Mouse (Mus musculus) left cerebral cortex, postnatal 10 days (tissue): ENCODE measurements around the gene Agap1. TPM values are rescaled to one million over a fixed set of nuclear protein-coding genes. Genes with fewer than 3 reads are reported as not detected.

Experiments
- DNase-seq, 2 experiments: peaks; one replicate each; pipeline ENCODE4 v3.0.0; 2021 to 2022; ENCODE audit warnings: low spot score in 2 of 2, mixed read lengths in 1 of 2; ENCODE audit errors: extremely low spot score in 1 of 2
- intact Hi-C: fragments of 180-260 bp; cut with DNase I; formaldehyde crosslinking; loops from one replicate; pipeline ENCODE4 v1.15.1; 2025
- total RNA-seq, 2 experiments: library from RNA; stranded (reverse); gene quantifications; 2 replicates each; pipeline ENCODE4 v1.2.3; 2021

Gene Agap1
- total RNA-seq, 2 experiments from 2014 or later: 300 to 303 TPM

DNA sequence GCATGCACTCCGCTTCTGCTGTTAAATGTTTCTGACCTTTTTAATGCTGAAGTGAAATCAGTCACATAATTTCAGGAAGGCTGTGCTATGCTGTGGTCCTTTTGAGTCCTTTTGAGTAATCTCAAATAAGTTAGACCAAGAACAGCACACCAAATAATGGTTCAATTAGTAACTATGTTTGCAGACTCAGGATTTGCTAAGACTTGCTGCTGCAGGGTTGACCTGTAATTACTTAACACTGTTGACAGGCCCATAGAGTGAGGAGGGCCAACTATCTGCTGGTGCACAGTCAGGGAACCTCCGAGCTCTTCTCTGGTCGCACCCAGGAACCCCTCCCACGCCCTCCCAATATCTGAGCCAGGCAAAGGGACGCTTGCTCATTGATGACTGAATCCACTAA lies 255.2 kb downstream of the Agap1 start:
- intact Hi-C loops: no loop called here
- DNase-seq: no peak

DNA sequence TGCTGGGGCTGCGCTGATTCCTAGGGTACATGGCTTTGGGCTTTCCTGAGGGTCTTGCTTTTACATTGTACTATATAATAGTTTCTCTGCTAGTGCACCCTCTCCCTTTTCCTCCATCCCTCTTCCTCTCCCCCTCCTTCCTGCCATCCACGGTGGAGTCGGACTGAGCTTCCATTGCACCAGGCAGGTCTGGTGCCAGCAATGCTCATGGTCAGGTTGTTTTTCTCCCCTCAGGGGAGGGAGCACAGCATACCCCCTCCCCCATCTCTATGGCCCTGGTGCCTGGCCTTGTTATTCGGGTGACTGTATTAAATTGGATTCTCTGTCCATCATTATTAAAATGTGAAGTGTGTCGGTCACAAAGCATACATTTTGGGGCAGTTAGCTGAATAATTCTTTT lies 259.1 kb downstream of the Agap1 start:
- intact Hi-C loops: no loop called here
- DNase-seq: no peak

DNA sequence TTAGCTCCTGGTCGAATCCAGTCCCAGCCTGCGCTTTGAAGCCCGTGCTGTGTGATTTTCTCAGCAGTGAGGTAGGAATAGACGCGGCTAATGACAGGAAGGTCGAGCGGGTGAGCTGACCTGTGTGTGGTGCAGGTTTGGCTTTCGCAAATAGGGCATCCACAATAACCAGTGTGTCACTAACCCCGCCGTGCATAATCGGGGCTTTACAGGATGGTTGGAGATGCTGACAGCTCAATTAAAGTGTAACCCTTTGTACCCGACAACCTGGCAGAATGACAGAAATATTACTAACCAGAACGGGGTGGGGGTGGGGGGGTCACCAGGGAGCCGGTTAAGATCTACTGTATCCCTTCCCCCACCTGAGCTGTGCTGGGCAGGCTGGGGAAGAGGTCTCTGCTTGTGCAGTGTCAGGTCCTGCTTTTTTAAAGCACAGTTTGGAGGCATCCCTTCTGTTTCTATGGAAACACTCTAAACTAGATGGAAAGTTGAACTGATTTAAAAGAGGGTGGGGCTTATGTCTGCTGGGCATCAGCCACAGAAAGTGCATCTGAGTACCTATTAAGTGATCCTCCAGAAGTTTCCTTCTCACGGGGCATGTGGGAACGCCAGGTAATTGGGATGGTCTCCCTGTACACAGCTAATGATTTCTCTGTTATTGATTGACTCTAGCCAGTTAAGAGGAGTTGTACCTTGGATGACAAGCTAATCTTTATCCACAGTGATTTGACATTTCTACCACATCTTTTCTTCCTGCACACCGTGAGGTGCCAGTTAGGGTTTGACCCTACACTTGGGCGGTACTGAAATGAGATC lies 259.8 kb downstream of the Agap1 start:
- no peak for DNase-seq
- intact Hi-C loops: no loop called here

GRCm38 (mm10) chr1:89716234-89716633 lies 261.6 kb downstream of the Agap1 start:
- DNase-seq: no peak
- intact Hi-C loops: no loop called here

DNA sequence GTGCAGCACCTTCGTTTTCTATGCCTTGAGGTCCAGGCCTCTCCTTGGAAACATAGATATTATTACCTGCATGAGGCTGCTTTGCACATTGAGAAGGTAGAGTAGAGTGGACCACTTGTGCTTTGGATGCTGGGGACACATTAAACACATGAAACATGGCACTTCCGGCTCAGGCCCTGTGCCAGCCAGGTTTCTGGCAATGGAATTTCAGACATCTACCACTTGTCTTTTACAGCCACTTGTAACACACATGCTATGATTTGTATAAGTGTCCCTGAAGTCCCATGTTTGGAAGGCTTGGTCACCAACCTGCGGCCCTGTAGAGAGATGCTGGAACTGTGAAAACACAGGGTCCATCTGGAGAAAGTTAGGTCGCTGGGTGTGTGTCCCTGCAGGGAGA lies 262.5 kb downstream of the Agap1 start:
- DNase-seq: no peak
- intact Hi-C loops: no loop called here

DNA sequence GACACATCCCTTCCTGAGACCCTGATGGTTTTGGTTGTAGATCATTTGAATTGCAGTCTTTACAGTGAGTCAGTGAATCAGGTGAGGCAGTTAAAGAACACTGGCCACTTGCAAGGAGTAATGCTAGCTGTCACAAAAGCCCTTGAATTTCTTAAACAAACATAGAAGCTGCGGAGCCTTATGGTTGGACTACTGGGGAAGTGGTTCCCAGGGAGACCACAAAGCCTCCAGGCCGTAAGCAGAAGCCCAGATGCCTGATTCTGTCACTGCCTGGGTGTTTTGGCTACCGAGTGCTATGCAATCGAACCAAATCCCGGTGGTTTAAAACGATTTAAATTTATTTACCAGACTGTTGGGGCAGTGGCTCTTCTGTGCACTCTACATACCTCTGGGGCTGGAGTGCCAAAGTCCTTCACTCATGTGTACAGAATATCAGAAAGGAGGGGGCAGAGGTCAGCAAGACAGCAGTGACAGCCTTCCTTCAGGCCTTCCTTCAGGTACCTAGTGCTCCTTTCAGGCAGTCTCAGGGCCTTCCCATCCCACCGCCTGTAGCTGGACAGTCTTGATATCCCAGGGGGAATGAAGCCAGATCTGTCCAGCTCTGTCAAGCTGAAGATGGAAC lies 264.3 kb downstream of the Agap1 start:
- DNase-seq: no peak
- intact Hi-C loops: no loop called here

GRCm38 (mm10) chr1:89724141-89724540 lies 269.5 kb downstream of the Agap1 start:
- no peak for DNase-seq
- intact Hi-C loops: no loop called here

GRCm38 (mm10) chr1:89724555-89724954 lies 269.9 kb downstream of the Agap1 start:
- intact Hi-C loops: no loop called here
- no peak for DNase-seq

DNA sequence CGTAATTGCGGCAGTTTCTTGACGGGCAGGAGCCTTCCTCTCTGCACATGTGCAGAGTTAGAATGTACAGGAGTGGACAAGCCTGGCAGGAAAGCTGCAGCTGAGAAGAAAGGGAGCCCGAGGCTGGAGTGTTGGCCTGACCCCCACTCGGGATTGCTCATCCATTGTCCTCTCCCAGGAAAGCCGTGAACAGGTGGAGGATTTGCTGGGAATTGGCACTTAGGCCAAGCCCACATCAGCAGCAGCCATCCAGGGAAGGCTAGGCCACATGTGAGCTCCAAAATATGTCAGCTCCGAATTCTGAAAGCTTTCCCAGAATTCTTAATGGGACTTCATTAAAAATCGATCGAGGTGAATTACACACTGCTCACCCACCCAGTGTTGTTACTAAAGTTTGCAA lies 270.4 kb downstream of the Agap1 start:
- intact Hi-C loops: no loop called here
- no peak for DNase-seq

GRCm38 (mm10) chr1:89728481-89728880 lies 273.9 kb downstream of the Agap1 start:
- intact Hi-C loops: no loop called here
- DNase-seq: no peak

DNA sequence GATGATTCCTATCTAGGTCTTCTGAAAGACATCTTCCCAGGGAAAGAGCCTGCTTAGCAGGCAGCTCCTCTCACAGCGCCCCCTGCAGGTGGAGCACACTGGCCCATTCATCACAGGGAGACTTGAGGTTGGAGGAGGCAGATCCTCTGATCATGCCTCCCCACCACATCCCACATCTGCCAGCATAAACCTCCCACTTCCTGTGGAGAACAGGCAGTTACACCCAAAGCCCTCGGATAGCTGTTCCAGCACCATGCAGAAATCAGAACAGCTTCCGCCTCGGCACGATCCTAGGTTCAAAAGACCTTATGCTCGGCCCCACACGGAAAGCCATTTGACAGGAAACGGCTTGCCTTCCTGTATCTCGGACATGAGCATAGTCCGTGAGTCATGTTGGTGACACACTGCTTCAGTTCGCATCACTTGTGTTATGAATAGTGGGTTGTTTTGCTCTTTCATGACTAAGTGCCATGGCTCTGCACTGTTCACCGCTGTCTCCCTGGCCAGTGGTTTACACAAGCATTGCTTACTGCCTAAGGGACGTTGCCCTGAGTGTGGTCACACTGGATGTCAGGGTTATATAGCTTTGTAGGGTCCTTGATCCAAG lies 276.1 kb downstream of the Agap1 start:
- DNase-seq: peak in 1 of 2 experiments; percentile 53
- intact Hi-C loops: no loop called here

- intact Hi-C loops: no loop called here
- no peak for DNase-seq
Observed at GRCm38 (mm10) chr1:89734368-89734767, 279.8 kb downstream of the Agap1 start.

- no peak for DNase-seq
- intact Hi-C loops: no loop called here
Observed at GRCm38 (mm10) chr1:89735146-89735545, 280.5 kb downstream of the Agap1 start.

DNA sequence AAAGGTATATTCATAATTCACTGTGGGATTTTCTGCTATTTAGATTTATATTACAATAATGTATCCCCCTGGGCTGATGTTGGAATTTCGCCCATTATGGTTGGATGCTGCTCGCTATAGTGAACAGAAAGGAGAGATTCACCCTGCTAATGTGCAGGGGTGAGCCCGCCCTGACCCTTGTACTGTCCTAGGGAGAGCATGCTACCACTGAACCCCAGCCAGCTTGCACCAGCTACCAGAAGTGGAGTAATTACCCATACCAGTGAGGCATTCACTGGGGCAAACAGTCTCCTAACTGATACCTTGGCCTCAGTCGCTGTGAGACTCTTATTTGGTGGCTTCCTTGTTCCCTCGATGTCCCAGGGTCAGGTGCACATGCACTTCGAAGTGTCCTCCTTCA lies 281.4 kb downstream of the Agap1 start:
- intact Hi-C loops: no loop called here
- no peak for DNase-seq

DNA sequence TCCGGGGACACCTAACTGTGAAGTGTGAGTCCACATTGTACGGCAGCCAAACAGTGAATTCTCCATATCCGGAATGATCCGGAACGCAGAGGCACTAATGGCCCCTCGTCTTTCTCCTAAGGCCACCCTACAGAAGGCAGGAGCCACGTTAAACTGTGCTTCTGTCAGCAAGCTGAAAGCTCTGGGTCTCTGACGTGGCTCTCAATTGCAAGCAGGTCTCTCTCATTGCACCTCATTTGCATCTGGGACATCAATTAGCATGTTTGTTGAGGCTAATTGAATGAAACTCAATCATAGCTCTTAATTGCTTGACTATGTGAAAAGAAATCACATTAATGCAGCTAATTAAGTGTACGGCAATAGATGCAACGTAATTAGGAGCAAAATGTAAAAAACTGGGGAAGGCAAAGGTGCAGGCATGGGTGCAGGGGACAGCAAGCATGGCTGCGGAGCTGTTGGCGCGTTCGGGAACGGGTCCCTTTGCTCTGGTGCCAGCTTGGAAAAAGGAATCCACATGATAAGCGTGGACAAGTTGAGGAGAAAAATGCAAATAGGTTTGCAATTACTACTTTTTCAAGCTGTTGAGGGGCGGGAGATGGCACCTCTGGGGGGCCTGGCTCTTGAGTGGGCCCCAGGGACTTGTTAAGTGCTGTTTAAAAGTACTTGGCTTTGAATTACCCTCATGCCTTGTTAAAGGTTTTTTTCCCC lies 284.6 kb downstream of the Agap1 start:
- DNase-seq: no peak
- intact Hi-C loops: no loop called here

DNA sequence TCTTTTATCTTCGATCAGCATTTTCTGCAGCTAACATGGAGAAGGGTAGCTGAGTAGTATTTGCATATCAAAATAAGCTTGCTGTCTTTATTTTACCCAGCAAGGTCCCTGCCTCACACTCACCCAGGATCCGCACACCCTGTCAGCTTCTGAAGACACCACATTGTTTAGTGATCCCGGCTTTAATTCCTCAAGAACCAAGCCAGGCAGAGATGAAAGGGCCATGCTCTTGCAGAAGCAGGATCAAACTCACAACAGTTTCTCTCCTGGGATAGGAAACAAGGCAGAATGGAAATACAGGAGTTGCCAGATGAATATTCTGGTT lies 285.1 kb downstream of the Agap1 start:
- intact Hi-C loops: no loop called here

DNA sequence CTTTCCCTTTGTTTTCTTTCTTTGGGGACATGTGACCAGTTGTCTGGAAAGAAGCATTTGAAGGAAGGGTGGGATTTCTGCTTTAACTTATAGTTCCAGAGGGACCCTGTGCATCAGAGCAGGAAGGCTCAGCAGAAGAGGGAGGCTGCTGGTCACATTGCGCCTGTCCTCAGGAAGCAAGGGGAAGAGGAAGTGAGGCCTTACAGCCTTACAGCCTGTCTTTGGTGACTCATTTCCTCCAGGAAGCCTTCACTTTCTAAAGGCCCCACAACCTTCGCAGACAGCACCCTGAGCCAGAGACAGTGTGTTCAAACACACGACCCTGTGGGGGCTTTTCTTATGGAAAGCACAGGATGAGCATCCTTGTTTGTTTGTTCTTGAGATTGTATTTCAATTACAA lies 287.8 kb downstream of the Agap1 start:
- no peak for DNase-seq
- intact Hi-C loops: no loop called here

More for the DNA sequence above, 285.1 kb downstream of the Agap1 start:
- no peak for DNase-seq

- intact Hi-C loops: no loop called here
- DNase-seq: no peak
Observed at GRCm38 (mm10) chr1:89746171-89746570, 291.6 kb downstream of the Agap1 start.

DNA sequence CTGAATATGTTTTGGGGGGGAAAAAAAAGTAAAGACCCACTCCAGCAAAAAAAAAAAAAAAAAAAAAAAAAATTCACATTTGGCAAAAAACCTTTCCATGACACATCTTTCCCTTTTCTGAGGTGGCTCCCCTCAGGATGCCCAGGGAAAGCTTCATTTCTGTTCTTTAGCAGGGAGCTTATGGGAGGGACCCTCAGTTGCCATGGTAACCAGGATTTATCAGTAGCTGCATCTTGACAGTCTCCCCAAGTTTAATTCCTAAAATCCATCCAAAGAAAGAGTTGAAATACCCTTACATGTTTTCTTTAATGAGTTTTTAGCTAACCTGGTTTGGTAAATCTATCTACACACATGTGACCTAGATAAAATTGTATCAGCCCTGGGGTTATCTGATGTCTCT lies 295.1 kb downstream of the Agap1 start:
- intact Hi-C loops: no loop called here

DNA sequence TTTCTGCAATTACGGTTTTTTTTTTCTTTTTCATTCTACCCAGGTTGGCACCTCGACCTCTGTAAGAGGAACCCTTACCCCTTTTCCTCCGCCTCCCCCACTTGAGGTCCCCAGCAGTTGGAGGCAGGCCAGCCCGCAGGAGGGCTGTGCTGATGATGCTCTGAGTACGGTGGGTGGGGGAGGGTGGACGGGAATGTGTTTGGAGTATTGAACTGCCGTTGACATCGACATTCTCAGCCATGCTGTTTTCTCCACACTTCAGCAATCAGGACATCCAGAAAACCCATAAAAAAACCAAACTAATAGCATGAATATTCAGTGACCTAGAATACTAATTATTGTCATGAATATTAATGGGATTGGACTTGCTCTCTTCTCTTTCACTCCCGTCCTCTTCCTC lies 295.9 kb downstream of the Agap1 start:
- DNase-seq: no peak
- intact Hi-C loops: no loop called here

More for the DNA sequence above, 295.1 kb downstream of the Agap1 start:
- no peak for DNase-seq
